Mouse (Mus musculus): ENCODE results near the gene Fli1.

The Fli1 gene

GRCm38 (mm10) chr9:32549462-32550384, 7.1 kb upstream of the Fli1 start:
- no peak for DNase-seq (ENCODE audit: low read depth)

- no peak for DNase-seq (ENCODE audit: low read depth)
Observed at GRCm38 (mm10) chr9:32546731-32547130, 4.1 kb upstream of the Fli1 start.

GRCm38 (mm10) chr9:32544731-32545661, 2.3 kb upstream of the Fli1 start:
- no peak for DNase-seq (ENCODE audit: low read depth)

GRCm38 (mm10) chr9:32543923-32544575, 1.4 kb upstream of the Fli1 start:
- no peak for DNase-seq (ENCODE audit: low read depth)

- no peak for DNase-seq (ENCODE audit: low read depth)
Observed at GRCm38 (mm10) chr9:32543040-32543581, 450 bp upstream of the Fli1 start.

- DNase-seq (ENCODE audit: low read depth) = peak; percentile 83
Observed at GRCm38 (mm10) chr9:32541223-32541901, 1.3 kb downstream of the Fli1 start.

GRCm38 (mm10) chr9:32540406-32541222, 2.0 kb downstream of the Fli1 start:
- DNase-seq (ENCODE audit: low read depth) = peak; percentile 49

GRCm38 (mm10) chr9:32540061-32540405, 2.6 kb downstream of the Fli1 start:
- peak; percentile 69 for DNase-seq (ENCODE audit: low read depth)

GRCm38 (mm10) chr9:32539321-32539761, 3.3 kb downstream of the Fli1 start:
- DNase-seq (ENCODE audit: low read depth) = peak; percentile 78

GRCm38 (mm10) chr9:32538124-32538523, 4.5 kb downstream of the Fli1 start:
- DNase-seq (ENCODE audit: low read depth) = peak; percentile 82

GRCm38 (mm10) chr9:32537706-32538105, 5.0 kb downstream of the Fli1 start:
- DNase-seq (ENCODE audit: low read depth) = peak; percentile 62

GRCm38 (mm10) chr9:32535201-32535955, 7.3 kb downstream of the Fli1 start:
- DNase-seq (ENCODE audit: low read depth) = no peak

- DNase-seq (ENCODE audit: low read depth) = no peak
Observed at GRCm38 (mm10) chr9:32534025-32534615, 8.5 kb downstream of the Fli1 start.

GRCm38 (mm10) chr9:32531588-32531987, 11.1 kb downstream of the Fli1 start:
- DNase-seq (ENCODE audit: low read depth) = no peak

- DNase-seq (ENCODE audit: low read depth) = no peak
Observed at GRCm38 (mm10) chr9:32530975-32531374, 11.7 kb downstream of the Fli1 start.

- no peak for DNase-seq (ENCODE audit: low read depth)
Observed at GRCm38 (mm10) chr9:32530188-32530587, 12.5 kb downstream of the Fli1 start.

GRCm38 (mm10) chr9:32529594-32529993, 13.1 kb downstream of the Fli1 start:
- DNase-seq (ENCODE audit: low read depth) = no peak

- no peak for DNase-seq (ENCODE audit: low read depth)
Observed at GRCm38 (mm10) chr9:32527329-32527728, 15.3 kb downstream of the Fli1 start.

GRCm38 (mm10) chr9:32525787-32526186, 16.9 kb downstream of the Fli1 start:
- DNase-seq (ENCODE audit: low read depth) = no peak

All from naive thymus-derived CD4-positive, alpha-beta T cell, adult 2 months (primary cell).